Mouse (Mus musculus) midbrain, postnatal 0 days (tissue): ENCODE measurements around the gene Sema4d. TPM values are rescaled to one million over a fixed set of nuclear protein-coding genes. Genes with fewer than 3 reads are reported as not detected.

Experiments used
- ATAC-seq: fragments of 200-750 bp; cut with Nextera tagmentation; 2 replicates; pipeline ENCODE4 v1.8.0; 2017; ENCODE audit warnings: moderate number of reproducible peaks, mild to moderate bottlenecking, moderate TSS enrichment, moderate library complexity; ENCODE audit not compliant: low FRiP score
- DNase-seq: peaks from one replicate; pipeline ENCODE4 v3.0.0-alpha.2; 2015; ENCODE audit warnings: low spot score
- H3K27ac ChIP-seq: fragments of 300-500 bp; sonication (generic); 2 replicates; pipeline ENCODE4 v1.5.1; 2014; ENCODE audit warnings: low read depth, mild to moderate bottlenecking, low read length, mixed read lengths
- H3K27me3 ChIP-seq: fragments of 300-500 bp; sonication (generic); 2 replicates; pipeline ENCODE4 v1.6.1; 2014; ENCODE audit warnings: low read length, control low read depth, mixed read lengths; ENCODE audit not compliant: insufficient read depth
- H3K36me3 ChIP-seq: fragments of 300-500 bp; sonication (generic); 2 replicates; pipeline ENCODE4 v1.6.1; 2014; ENCODE audit warnings: low read length, control low read depth, mixed read lengths; ENCODE audit not compliant: insufficient read depth
- H3K4me1 ChIP-seq: fragments of 300-500 bp; sonication (generic); 2 replicates; pipeline ENCODE4 v1.6.1; 2014; ENCODE audit warnings: mild to moderate bottlenecking, control low read depth, antibody characterized with exemption, low read length, mixed read lengths; ENCODE audit not compliant: insufficient read depth
- H3K4me2 ChIP-seq: fragments of 300-500 bp; sonication (generic); 2 replicates; pipeline ENCODE4 v1.6.1; 2014; ENCODE audit warnings: low read depth, mild to moderate bottlenecking, low read length, mixed read lengths; ENCODE audit not compliant: poor library complexity, severe bottlenecking
- H3K4me3 ChIP-seq: fragments of 300-500 bp; sonication (generic); 2 replicates; pipeline ENCODE4 v1.5.1; 2014; ENCODE audit warnings: low read depth, mild to moderate bottlenecking, low read length, moderate library complexity
- H3K9ac ChIP-seq: fragments of 300-500 bp; sonication (generic); replicated peaks from 2 replicates; pipeline ENCODE4 v1.6.1; 2014; ENCODE audit warnings: mild to moderate bottlenecking, low read length, moderate library complexity, mixed read lengths; ENCODE audit not compliant: poor library complexity, severe bottlenecking
- H3K9me3 ChIP-seq: fragments of 300-500 bp; sonication (generic); 2 replicates; pipeline ENCODE4 v1.6.1; 2016; ENCODE audit warnings: low read length, control low read depth
- CTCF ChIP-seq: IDR thresholded peaks from 2 replicates; pipeline ENCODE4 v1.5.1; 2016; ENCODE audit warnings: antibody characterized with exemption, mild to moderate bottlenecking
- WGBS: fragments of 180-500 bp; shearing (Covaris S2); extraction: QIAGEN DNeasy Blood & Tissue Kit; methylation state at CpG from one replicate; pipeline ENCODE4 v1.1.7; 2014; 5-methylcytosine and 5-hydroxymethylcytosine counted together
- polyA plus RNA-seq: library from polyadenylated mRNA; unstranded; fragments of >200 nt; fragmentation: Nextera tagmentation; extraction: Ambion mirVana; gene quantifications from 2 replicates; pipeline ENCODE4 v1.2.1, GENCODE M21; 2015
- total RNA-seq: library from RNA; depleted of rRNA; stranded (reverse); fragments of >200 nt; gene quantifications from 2 replicates; pipeline ENCODE4 v1.2.3, GENCODE M21; 2014

Sema4d gene
- total and polyA plus RNA-seq, 2 experiments from 2014 or later: 13.7 to 19.3 TPM

DNA sequence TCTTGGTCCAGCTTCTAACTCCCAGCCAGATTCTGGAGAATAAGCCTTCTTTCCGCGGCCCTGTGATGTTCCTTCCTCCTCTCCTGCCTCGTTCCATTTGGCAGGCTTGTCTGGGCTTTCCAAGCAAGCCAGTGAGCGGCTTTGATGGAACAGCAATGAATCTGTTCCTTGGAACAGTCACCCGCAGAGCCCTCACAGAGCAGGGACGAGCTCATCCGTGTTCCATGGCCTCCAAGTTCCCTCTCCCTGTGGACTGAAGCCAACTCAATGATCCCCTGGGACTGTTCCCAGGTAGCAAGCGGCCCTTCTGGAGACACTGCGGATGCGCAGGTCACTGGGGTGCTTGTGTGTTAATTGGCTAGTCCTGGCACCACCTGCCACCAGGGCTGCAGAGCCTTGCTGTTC lies 21.7 kb downstream of the Sema4d start:
- WGBS: 79% methylated on average over 10 of the region's 10 CpGs
- Histone ChIP-seq H3K4me2 (no peak overlapping the region), H3K9ac (no peak overlapping the region), H3K36me3 (no peaks in the 10 kb centered on the region), H3K27ac (no peak overlapping the region), H3K27me3 (no peaks in the 10 kb centered on the region), H3K4me1 (no peaks in the 10 kb centered on the region), H3K9me3 (no peaks in the 10 kb centered on the region), H3K4me3 (no peak overlapping the region)
- DNase-seq (no peak), ATAC-seq (no peak)
- no peak for TF ChIP-seq CTCF

DNA sequence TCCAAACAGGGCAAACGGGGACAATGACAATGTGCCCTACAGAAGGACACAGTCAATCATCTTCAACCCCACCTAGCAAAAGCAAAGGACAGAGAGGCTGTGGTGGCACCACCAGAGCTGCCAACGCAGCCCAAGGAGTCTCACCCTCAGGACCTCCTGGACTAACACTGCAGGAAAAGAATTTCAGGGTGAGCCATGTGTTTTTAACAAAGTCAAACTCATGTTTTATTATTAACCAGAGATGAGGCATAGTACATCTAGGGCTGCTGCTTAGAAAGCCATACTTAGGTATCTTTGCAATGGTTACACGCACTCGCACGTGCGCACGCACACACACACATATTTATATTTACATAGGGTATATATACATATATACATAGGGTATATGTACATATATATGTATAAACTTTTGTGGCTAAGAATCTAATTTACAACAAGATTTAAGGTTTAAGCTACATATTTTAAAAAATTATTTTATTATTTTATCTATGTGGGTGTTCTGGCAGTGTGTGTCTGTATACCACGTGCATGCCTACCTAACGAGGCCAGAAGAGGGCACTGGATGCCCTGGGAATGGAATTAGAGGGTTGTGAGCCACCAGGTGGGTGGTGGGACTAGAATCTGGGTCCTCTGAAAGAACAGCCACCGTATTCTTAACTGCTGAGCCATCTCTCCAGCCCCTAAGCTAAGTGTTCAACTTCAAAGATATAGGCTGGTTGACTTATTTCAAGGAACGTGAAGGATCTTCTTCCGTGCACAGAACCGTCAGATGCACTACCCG lies 22.7 kb downstream of the Sema4d start:
- TF ChIP-seq CTCF: no peak
- Histone ChIP-seq H3K4me1 (no peaks in the 10 kb centered on the region), H3K9ac (no peak overlapping the region), H3K36me3 (no peaks in the 10 kb centered on the region), H3K9me3 (no peaks in the 10 kb centered on the region), H3K4me2 (no peak overlapping the region), H3K27me3 (no peaks in the 10 kb centered on the region), H3K4me3 (no peak overlapping the region), H3K27ac (no peak overlapping the region)
- DNase-seq (no peak), ATAC-seq (no peak)
- 95% methylated on average over 14 of the region's 14 CpGs for WGBS

DNA sequence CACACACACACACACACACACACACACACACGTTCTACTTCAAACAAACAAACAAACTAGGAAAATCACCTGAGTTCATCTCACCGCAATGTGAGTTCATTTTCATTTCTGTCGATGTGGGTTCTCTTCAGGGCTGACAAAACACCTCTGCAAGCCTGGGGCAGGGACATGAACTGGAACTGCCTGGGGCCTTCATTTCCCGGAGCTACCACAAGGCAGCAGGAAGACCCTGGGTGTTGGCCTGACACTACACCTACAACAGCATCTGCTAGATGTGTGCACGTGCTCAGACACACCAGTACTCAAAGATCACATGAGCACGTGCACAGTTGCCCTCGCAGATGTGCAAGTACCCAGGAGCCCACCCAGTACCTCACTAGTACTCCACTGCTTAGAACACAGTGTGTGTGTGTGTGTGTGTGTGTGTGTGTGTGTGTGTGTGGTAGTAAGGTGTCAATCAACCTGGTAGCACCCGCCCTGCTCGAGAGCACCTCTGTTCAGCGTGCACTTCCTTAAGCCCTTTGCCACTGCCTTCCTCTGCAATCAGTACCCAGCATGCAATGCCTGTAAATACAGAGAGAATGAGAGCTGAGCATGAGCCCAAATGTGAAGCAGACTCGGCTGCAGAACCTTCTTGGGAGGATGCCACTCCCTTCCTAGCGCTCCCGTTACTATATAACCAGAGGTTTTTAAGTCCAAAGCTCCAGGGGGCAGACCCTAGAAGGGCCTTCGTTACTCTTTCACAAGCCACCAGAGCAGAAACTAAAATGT lies 25.4 kb downstream of the Sema4d start:
- Histone ChIP-seq H3K4me1 (no peaks in the 10 kb centered on the region), H3K9me3 (no peaks in the 10 kb centered on the region), H3K27ac (no peak overlapping the region), H3K4me3 (no peak overlapping the region), H3K27me3 (no peaks in the 10 kb centered on the region), H3K4me2 (no peak overlapping the region), H3K9ac (no peak overlapping the region), H3K36me3 (no peaks in the 10 kb centered on the region)
- no peak for TF ChIP-seq CTCF
- ATAC-seq (no peak), DNase-seq (no peak)
- 82% methylated on average over 14 of the region's 14 CpGs for WGBS

- H3K4me2 ChIP-seq: no peak overlapping the region
- no peak overlapping the region for H3K27ac ChIP-seq
- no peak for DNase-seq
- no peak for ATAC-seq
- no peaks in the 10 kb centered on the region for H3K27me3 ChIP-seq
- no peak overlapping the region for H3K4me3 ChIP-seq
- H3K9ac ChIP-seq: no peak overlapping the region
- 69% methylated on average over 8 of the region's 8 CpGs for WGBS
- no peaks in the 10 kb centered on the region for H3K36me3 ChIP-seq
- no peaks in the 10 kb centered on the region for H3K4me1 ChIP-seq
- no peak for TF ChIP-seq CTCF
- H3K9me3 ChIP-seq: no peaks in the 10 kb centered on the region
These were observed 26.0 kb downstream of the Sema4d start for GRCm38 (mm10) chr13:51767513-51767912.

DNA sequence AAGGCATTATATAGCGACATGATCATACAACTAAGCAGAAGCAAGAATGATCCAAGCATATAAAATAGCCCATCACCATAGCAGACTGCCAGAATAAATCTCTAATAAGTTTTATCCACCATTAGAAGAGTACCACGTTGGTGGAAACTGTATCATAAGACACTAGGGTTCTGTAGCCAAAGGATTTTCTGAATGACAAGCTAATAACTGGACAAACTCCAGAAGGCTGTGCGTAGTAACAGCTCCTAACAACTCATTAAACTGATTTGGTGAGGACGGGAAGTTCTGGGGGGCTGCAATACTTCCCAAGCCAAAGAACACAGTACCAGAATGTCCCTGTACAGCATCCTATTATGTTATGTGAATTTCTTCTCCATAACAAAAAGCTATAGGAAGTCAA lies 26.8 kb downstream of the Sema4d start:
- Histone ChIP-seq H3K27me3 (no peaks in the 10 kb centered on the region), H3K9ac (no peak overlapping the region), H3K9me3 (no peaks in the 10 kb centered on the region), H3K4me2 (no peak overlapping the region), H3K4me3 (no peak overlapping the region), H3K4me1 (no peaks in the 10 kb centered on the region), H3K27ac (no peak overlapping the region), H3K36me3 (0 out of 2 replicates have a peak, but pooled peaks cover 2% of the 10 kb centered on the region)
- 89% methylated on average over 4 of the region's 4 CpGs for WGBS
- TF ChIP-seq CTCF: no peak
- DNase-seq (no peak), ATAC-seq (no peak)

GRCm38 (mm10) chr13:51765369-51765768 lies 28.2 kb downstream of the Sema4d start:
- ATAC-seq: no peak
- Histone ChIP-seq H3K27me3 (no peaks in the 10 kb centered on the region), H3K9me3 (no peaks in the 10 kb centered on the region), H3K9ac (no peak overlapping the region), H3K36me3 (0 out of 2 replicates have a peak, but pooled peaks cover 2% of the 10 kb centered on the region), H3K27ac (no peak overlapping the region), H3K4me2 (no peak overlapping the region), H3K4me3 (no peak overlapping the region), H3K4me1 (no peaks in the 10 kb centered on the region)
- 81% methylated on average over 5 of the region's 5 CpGs for WGBS
- no peak for TF ChIP-seq CTCF
- DNase-seq: no peak
